Mouse (Mus musculus) mesoderm, embryonic 11.5 days (tissue): ENCODE results near the gene Mif4gd.

Source experiments
- DNase-seq: peaks from one replicate; pipeline ENCODE4 v3.0.0-alpha.2; 2012; ENCODE audit warnings: low read depth, low spot score

Gene Mif4gd

DNA sequence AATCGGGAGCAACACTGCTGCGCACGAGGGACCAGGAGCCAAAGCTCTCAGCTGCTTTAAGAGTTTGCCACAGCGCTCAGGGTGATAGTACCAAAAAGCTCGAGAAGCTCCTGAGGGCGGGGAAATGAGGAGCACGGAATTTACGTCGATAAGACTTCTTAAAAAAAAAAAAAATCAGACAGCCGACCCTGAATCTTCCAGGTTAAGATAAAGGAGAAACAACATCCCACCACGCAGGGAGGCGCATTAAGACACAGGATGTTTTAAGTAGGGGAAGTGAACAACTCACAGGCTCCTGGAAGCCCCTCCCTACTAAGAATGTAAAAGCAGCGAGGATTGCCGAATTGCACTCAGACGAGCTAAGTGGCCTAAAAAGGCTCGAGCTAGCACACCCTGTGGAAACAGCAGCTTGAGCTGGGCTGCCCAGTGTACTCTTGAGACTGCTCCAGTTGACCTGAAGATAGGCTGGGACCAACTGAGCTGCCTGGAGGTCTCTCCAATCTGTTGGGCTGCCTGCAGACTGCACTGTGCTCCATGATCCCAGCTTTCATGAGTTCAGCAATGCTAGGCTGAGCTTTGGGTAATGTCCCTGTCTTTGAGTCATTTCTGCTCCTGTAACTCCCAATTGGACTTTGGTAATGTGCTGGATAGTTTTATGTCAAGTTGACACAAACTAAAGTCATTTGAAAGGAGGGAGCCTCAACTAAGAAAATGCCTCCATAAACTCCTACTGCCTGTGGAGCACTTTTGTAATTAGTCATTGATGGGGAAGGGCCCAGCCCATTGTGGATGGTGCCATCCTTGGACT lies 573 bp upstream of the Mif4gd start:
- no peak for DNase-seq

DNA sequence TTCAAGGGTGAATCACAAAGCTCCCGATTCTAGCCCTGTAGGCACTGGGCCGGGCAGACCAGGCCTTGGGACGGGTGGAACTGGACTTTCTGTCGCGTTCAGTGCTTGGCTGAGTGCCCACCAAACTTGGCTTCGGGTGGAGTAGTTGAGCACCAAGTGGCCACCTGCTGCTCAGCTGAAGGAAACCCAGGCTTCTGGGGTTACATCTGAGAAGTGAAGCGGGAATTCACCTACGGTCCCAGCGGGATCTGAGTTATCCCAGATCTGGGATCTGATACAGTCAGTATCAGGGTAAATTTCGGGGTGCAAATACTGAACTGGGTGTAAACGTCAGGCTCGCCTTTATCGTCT lies 735 bp downstream of the Mif4gd start:
- peak; percentile 31 for DNase-seq

DNA sequence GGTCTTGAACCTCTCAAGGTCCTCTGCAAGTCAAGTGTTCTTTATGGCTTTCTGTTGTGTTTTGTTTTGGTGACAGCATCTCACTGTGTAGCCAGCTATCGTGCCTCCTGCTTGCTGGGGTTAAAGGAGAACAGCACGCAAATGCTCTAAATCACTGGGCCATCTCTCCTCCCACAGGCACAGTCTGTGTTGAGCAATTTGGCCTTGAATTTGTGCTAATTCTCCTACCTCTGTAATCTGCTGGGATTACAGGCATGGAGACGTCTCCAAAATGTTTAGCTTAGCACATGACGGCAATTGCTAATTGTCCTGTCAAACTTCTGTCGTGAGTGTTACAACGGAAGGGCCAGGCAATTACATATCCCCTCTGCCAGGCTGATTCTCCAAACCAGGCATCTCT lies 1.6 kb downstream of the Mif4gd start:
- no peak for DNase-seq

DNA sequence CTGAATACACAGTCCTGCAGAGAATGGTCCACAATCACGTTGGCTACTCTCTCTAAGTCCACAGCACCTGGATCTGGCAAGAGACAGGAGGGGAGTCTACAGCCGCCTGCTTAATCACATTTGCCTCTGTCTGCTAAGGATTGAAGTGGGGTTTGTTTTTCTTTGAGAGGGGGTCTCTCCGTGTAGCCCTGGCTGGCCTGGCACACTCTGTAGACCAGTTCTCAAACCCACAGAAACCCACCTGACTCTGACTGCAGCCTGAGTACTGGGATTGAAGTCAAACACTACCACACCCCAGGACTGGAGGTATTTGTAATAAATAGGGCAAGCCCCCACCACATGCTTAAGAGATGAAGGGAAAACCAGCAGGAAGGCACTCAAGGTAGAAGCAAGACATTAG lies 3.2 kb downstream of the Mif4gd start:
- DNase-seq: no peak

DNA sequence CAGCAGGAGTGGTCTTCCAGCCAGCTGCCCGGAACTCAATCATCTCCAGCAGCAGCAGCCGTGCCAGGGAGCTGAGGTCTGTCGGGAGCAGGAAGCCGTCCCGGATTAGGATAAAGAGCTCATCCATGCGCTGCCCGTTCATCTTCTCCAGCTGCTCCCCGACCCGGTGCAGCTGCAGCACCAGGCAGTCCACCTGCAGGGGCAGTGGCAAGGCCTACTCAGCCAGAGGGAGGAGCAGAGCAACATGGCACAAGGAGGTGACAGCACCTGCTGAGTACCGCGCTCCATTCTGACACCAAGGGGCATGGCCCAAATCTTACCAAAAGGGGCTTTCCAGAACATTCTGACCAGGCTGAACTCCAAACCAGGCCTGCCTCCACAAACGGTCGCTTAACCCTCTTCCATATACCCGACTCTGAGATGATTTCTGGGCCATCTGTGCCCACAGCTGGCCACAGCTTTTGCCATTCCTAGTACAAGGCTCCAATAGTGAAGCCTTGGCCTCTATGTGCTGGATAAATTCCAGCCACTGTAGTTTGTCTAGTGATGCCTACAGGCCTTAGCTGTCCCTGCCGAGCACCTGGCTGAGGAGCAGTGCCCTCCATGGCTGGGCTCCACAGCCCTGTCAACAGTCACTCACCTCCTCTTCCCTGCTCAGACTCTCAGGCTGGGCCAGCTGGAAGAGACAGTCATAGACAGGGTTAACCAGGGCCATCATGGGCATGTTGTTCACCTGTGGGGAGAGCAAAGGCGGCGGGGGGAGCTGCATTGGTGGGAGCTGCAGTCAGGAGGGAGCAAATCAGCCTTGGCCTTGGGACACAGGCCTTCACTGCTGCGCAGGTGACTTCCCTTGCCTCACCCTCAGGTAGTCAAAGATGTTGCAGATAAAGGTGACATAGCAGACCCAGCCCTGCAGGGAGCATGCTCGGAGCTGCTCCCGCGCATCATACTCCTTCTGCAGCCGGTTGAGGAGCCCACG lies 4.1 kb downstream of the Mif4gd start:
- DNase-seq: no peak

DNA sequence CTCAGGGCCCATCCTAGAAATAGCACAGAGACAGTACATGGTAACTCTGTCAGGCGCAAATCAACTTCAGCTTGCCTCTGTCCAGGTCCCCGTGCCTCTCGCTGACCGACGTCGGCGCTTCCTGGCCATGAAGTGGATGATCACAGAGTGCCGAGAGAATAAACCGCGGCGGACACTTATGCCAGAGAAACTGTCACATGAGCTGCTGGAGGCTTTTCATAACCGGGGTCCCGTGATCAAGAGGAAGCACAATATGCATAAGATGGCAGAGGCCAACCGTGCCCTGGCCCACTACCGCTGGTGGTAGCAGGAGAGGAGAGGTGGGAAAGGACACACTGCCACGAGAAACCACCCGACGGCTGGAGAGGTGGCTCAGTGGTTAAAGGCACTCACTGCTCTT lies 6.0 kb downstream of the Mif4gd start:
- no peak for DNase-seq

DNA sequence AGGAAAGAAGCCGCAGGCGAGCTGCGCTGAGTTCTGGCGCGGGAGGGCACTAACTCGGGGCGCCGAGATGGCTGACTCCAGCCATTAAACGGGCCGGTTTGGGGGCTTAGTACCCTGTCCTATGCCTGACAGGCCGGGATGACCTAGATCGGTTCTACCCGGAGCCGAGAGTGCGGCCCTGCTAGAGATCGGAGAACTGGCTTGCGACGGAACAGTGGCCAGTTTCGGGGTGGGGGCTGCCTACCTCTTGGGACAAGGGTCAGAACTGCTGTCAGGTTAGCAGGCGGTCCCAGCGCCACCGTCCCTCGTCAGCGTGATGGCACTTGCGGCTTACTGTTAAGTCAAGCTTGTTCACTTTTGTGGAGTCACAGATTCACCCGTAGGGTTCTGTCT lies 8.5 kb downstream of the Mif4gd start:
- DNase-seq: no peak

DNA sequence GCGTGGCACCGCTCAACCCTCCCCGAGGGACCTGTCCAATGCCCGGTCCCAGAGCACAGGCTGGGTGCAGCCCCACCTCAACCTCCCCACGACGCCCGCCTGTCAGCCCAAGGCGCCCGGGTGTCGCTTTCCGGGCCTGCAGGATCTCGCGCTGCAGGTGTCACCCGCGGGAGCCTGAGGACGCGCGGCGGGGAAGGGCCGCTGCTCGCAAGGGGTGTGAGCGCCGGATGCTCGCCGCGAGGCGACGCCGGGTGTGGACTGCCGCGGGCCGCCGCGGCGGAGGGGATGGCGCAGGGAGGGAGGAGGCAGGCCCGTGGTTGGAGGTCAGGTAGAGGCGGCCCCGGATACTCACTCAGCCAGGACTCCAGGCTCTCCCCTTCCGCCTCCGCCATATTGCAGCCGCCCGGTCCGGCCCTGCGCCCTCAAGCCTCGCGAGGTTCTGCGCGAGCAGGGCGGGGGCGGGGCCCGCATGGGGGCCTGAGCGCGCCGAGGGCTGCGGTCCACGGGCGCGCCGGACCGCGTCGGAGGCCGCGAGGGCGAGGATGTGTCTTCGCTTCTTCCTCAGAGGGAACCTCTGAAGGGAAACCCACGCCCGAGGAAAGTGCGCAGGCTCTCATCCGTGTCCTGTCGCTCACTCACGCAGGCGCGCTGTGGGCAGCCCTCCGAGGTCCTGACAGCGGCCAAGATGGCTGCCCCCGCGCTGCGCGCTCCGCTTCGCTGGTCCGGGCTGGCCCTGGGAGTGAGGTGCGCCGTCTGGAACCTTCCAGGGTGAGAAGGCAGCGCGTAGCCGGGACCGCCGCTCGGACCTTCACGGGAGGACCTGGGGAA lies 9.1 kb downstream of the Mif4gd start, which contains the start of the genes Mrps7 and Gga3:
Mrps7 (plus strand) TSS at position 450 of the 828 bp plus-strand sequence.
Gga3 (minus strand) TSS at position 576 of the 828 bp plus-strand sequence.
- peak; percentile 90 for DNase-seq

DNA sequence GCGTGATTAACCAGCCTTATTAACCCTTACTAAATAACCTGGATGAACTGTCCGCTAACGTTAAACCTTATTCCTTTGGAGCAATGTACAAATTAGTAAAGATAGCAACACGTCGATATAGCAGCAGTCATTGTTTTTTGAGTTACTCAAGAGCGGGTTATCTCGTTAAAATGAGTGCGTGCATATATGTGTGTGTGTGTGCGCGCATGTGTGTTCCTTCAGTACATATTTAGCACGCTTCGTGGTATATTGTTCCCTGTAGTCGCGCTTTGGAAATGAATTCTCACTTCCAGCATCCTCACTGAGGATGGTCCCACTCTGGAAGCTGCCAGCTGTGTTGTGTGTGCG lies 9.7 kb downstream of the Mif4gd start:
- DNase-seq: no peak

DNA sequence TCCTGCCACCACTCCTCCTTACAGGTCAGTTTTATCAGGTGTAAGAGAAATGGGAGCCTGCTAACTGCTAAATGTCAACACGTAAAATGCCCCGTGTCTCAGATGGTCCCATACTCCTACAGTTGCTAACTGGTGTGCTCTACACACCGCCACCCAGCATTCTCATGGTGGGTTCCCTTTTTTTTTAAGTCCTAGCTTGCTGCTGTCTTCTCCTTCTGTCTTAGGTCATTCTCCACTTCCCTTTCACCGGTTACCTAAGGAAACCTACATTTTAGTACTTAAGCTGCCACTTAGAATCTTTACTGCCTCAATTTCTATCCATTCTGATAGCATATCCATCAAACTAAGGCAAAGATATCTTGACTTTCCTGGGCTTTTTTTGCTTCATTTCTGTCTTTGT lies 11.6 kb downstream of the Mif4gd start:
- no peak for DNase-seq

DNA sequence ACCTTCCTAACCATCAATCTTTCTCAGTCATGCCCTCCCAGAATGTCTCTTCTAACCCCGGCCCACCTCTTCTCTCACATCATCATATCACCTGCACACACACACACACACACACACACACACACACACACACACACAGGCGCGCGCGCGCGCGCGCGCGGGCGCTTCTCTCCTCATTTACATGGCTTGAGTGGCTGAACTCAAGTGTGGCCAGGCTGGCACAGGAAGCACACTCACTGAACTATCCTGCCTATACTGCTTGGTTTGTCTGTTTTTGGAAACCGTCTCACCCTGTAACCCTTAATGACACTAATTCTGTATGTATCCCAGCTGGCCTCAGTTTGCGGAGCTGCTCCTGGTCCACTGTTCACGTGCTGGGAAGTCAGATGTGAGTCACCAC lies 12.0 kb downstream of the Mif4gd start:
- DNase-seq: no peak

DNA sequence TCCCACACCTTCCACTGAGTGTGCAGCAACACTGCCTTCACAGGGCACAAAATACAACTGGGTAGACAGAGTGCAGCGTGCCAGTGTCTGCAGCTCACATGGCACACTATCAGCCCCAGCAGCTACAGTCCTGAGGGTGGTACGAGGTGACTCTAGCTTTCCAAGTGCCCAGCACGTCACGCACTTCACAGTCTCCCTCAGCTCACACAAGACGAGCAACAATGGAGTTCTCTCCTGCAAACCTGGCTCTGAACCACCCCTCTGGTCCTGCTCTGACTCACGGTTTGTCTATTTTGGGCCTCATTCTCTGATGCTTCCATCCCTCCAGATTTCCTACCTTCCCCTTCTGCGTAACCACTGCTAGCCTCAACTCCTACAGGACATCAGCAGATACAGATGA lies 13.0 kb downstream of the Mif4gd start:
- no peak for DNase-seq

DNA sequence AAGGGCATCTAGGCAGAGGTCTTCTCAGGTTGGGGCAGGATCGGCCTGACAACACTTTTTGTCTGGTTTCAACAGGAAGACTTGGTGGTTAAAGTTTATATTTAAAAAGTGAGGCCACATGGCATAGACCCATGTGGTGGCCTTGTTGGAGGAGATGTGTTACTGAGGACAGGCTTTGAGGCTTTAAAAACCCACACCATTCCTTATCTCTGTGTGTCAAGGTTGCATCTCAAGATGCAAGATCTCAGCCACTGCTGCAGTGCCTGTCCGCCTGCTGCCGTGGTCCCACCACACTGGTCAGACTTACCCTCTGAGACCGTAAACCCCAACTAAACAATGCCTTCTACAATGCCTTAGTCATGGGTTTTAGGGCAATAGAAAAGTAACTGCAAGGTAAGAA lies 14.5 kb downstream of the Mif4gd start:
- DNase-seq: no peak

DNA sequence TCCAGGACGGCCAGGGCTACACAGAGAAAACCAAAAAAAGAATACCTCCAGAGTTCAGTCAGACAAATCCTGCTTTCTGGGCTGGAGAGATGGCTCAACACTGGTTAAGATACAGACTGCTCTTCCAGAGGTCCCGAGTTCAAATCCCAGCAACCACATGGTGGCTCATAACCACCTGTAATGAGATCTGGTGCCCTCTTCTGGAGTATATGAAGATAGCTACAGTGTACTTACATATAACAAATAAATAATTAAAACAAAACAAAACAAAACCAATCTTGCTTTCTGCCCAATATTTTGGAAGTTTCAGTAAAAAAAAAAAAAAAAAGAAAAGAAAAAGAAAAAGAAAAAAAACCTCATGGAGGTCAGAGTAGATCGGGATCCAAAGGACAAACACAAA lies 17.6 kb downstream of the Mif4gd start:
- DNase-seq: no peak

DNA sequence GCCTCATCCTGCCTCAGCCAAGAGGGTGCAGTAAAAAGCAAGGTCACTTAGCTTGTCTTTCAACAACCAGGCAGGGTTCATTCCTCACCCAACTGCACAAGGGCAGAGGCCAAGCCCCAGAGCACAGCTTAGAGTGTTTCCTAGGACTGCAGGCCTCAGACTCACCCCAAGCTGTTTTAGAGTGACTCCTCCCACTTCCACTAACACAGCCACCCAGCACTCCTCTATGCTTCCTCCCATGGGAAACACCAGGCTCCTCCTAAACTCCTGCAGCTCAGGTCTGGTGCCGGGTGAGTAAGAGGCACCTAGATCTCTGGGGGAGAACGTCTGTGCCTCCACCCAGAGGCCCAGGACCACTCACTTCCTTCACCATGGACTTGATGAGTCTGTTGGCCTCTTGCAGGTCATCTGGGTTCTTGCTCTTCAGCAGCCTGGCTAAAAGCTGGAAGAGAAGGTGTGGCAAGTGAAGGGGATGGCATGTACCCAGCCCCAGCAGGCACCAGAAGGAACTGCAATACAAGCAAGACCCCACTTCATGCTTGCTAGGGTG lies 22.2 kb downstream of the Mif4gd start:
- DNase-seq: no peak

DNA sequence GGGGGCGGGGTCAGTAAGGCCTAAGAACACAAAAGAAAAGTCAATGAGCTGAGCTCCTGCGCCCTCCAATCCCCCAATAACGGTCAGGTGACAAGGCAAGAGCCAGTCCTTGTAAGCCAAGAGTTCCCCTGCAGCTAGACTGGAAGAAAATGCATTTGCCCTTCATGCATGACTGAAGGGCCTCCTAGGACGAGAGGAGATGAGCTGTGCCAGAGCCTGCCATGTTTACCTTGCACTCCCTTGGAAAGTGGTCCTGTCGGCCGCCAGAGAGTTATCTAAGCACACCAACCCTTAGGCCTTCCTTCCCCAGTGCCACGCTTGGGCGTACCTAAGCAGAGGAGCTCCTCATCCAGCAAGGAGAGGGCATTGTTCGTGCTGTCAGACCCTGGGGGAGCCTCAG lies 24.8 kb downstream of the Mif4gd start:
- DNase-seq: no peak

DNA sequence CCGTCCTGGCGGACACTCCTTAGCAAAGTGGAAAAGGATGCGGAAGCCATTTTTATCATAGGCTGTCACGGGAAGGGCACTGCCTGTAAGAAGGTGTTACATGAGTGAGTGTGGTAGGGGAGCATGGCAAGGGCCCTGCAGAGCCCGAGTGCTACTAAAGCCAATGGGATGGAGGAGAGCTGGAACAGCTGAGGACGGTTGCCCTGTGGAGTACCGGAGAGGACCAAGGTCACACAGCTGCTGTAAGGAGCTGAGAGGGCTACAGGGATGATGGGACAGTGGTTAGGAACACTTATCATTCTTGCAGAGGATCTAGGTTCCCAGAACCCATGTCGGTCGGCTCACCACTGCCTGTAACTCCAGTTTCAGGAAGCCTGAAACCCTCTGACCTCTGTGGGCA lies 26.4 kb downstream of the Mif4gd start:
- DNase-seq: no peak

DNA sequence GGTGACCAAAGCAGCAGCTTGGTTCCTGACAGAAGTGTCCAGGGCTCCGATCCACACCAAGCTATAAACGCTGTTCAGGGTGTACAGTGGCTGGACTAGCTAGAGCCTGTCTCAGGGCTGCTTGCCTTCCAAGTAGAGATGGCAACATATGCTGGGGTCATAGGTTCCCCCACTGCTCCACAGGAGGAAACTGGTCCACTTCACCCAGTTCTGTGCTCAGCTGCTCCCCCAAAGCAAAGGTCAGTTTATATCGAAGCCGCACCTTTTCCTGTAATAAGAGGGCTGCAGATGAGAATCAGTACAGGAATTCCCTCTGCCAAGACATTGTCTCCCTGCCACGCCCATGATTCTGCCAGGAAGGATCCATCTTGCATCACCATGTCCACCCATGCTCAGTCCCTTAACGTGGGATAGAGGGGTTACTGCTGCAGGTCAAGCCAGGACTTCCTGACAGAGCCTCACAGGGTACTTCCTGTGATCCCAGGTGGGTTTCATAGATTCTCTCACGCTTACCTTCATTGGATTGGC lies 27.1 kb downstream of the Mif4gd start:
- no peak for DNase-seq

DNA sequence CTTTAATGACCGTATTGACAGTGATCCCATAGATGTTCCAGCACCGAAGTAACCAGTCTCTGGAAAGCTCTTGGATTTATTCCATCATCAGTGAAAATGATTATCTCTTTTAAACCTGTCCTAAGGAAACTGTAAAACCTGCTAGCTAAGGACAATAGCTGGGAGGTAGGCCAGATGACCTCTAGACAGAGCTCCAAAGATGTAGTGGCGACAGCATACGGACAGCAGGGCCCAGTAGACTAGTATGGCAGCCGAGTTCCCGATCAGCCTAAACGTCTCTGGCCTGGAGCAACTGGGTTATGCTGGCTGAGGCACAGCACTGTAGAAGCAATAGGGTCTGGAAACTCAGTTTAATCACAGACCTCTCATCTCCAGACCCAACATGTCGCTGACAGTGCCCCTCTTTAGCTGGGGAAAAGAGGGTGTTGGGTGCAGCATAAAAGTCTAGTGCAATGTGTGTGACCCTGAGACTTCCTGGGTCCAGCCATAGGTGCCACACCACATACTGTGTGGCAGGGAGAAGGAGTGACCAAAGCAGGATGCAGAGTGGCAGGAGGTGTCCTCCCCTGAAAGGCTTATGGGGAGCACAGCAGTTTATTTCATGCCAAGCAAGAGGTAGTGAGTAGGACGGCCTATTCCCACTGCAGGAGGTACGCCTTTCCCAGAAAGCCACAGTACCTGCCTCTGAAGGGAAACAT lies 28.2 kb downstream of the Mif4gd start:
- no peak for DNase-seq

DNA sequence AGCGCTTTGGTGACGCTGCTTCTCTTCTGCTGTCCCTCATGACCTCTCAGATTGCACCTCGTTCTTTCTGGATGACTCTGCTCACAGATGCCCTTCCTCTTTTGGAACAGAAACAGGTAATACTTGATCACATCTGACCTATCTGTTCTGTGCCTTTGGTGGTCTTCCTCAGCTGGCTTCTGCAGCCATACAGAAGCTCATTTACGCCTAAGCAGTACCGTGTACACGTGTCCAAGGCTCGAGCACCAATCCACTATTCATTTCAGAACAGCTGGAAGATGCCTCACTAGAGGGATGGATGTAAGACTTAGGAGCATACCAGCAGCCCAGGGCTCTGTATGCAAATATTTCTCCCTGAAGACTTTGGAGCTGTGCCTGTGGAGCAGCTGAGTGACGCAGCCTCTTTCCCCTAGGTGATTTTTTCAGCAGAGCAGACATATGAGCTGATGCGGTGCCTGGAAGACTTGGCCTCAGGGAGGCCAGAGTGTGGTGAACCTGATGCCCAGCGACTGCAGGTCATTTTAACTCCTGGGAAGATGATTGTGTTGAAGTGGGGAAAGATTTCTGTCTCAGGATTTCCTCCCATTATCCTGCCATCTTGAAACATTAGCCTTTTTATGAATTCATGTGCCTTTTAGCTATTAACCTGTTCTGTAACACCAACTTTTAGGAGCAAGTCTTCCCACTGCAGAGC lies 29.7 kb downstream of the Mif4gd start:
- no peak for DNase-seq
